Mouse (Mus musculus) brain, embryonic 14.5 days (tissue): ENCODE data around the gene Bcl3.

Experiments
- CTCF ChIP-seq: fragments of 200-500 bp; IDR thresholded peaks from 2 replicates; pipeline ENCODE4 v1.5.1; 2012; ENCODE audit warnings: inconsistent platforms, mild to moderate bottlenecking, moderate library complexity, borderline replicate concordance; ENCODE audit not compliant: insufficient read depth, insufficient read length; ENCODE audit errors: extremely low read depth
- POLR2A ChIP-seq: fragments of 200-500 bp; IDR thresholded peaks from 2 replicates; pipeline ENCODE4 v1.6.1; 2012; ENCODE audit warnings: mild to moderate bottlenecking, inconsistent platforms, borderline replicate concordance; ENCODE audit not compliant: poor library complexity, insufficient read depth, insufficient read length, severe bottlenecking; ENCODE audit errors: extremely low read depth

- TF ChIP-seq POLR2A (no peak), CTCF (no peak)
Measured at GRCm38 (mm10) chr7:19770984-19771391, 51.6 kb downstream of the Bcl3 start, which contains the start of gene Bcam.
